Mouse (Mus musculus) gastrocnemius, postnatal 36 days (tissue): ENCODE measurements at regions not wholly inside any gene's neighbourhood (a gene's known extent, or its start where the extent isn't known, plus 50 kb on each side); places are given as distances from the start of the nearest gene placed in this dataset.

Experiments
- DNase-seq, 2 experiments: peaks; one replicate each; pipeline ENCODE4 v3.0.0; 2022
- intact Hi-C: fragments of 180-260 bp; cut with DNase I; formaldehyde crosslinking; loops from one replicate; pipeline ENCODE4 v1.15.1; 2025

DNA sequence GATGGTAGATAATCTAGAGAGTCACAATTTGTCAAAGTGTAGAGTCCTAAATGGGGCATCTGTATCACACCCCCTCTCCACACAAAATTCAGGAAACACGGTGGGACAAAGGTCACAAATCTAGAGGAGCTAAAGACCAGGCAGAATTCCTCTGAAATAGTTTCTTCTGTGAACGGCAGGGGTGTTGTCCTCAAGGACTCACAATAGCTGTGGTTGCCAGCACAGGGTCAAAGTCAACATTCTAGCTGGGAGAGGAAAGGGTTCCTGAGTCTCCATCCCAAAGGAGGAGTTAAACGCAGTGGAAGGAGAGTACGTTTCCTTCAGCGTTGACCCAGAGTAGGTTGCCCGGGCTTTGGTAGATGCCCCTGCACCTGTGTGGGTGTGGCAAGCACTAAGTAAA is 225.5 kb upstream of the Prickle1 start:
- intact Hi-C loops, result no loop called here
- no peak for DNase-seq

GRCm38 (mm10) chr15:93812011-93812410 is 216.3 kb upstream of the Prickle1 start:
- intact Hi-C loops, result no loop called here
- DNase-seq, result no peak

GRCm38 (mm10) chr15:93807993-93808392 is 212.3 kb upstream of the Prickle1 start:
- intact Hi-C loops, result no loop called here
- DNase-seq, result no peak

- intact Hi-C loops, result no loop called here
- no peak for DNase-seq
These were observed 211.8 kb upstream of the Prickle1 start for GRCm38 (mm10) chr15:93807505-93807904.

- DNase-seq, result no peak
- intact Hi-C loops, result no loop called here
These were observed 209.0 kb upstream of the Prickle1 start for GRCm38 (mm10) chr15:93804703-93805102.

GRCm38 (mm10) chr15:93790531-93790930 is 194.8 kb upstream of the Prickle1 start:
- intact Hi-C loops, result no loop called here
- DNase-seq, result no peak

- intact Hi-C loops, result no loop called here
These were observed 194.1 kb upstream of the Prickle1 start for GRCm38 (mm10) chr15:93789762-93790161.

GRCm38 (mm10) chr15:93787361-93787760 is 191.7 kb upstream of the Prickle1 start:
- no peak for DNase-seq
- intact Hi-C loops, result no loop called here

More at GRCm38 (mm10) chr15:93789762-93790161, 194.1 kb upstream of the Prickle1 start:
- DNase-seq, result no peak

DNA sequence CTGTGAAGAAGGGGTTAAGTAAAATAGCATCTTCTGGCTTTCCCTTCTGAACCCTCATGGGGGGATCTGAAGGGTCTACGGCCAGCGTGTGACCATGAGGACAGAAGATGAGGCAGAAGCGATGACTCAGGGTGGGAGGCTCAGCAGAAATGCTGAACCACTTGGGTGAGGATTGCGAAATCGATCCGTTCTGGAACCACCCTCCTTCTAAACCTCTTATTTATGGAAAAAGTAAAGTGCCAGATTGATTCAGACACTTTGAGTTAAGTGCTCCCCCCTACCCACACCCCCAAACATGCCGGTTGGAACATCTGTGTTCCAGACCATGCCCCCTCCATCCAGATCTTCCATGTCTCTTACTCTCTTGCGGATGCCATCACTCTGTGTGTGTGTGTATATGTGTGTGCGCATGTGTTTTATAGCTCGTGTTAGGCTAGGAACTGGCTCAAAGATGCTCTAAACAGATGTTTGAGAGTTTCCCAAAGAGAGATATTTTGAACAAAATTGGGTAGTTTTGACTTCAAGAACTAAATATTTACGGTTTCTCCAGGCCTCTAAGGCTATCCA is 190.2 kb upstream of the Prickle1 start:
- intact Hi-C loops, result no loop called here
- DNase-seq, result no peak

DNA sequence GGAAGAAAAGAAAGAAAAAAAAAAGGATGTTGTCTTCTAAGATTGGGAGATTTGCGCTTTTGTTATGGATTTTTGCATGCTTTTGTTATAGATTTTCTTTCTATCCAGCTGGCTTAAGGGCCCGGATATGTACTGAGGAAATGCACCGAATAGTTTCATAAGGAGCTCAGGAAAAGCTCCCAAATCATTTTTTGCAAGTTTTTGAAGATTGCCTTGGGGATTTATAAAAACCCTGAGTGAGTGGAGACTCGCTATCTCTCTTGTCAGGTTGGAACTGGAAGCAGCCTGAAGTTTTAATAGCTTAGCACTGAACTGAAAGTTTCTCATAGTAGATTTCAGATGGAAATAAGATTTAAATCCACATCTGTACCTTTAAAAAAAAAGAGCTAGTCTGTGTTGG is 188.0 kb upstream of the Prickle1 start:
- DNase-seq, result no peak
- intact Hi-C loops, result no loop called here

GRCm38 (mm10) chr15:93775199-93775745 is 179.6 kb upstream of the Prickle1 start:
- intact Hi-C loops, result no loop called here
- no peak for DNase-seq

DNA sequence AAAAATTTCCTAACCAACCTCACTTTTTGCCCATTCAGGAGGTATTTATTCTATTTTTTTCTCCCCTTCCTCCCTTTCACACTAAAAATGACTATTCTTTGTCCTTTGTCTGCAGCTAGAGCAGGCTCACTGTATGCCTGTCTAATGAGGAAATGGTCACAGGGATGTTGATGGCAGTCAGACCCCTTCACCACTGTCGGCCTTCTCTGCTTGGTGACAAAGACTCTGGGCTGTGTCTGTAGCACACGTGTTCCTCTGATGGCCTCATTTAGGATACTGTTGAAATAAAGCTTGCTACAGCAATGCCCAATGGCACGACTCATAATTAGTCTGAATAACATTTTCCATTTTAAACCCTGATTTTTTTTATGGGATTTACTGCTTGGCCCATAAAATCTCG is 178.6 kb upstream of the Prickle1 start:
- DNase-seq, result no peak
- intact Hi-C loops, result no loop called here

DNA sequence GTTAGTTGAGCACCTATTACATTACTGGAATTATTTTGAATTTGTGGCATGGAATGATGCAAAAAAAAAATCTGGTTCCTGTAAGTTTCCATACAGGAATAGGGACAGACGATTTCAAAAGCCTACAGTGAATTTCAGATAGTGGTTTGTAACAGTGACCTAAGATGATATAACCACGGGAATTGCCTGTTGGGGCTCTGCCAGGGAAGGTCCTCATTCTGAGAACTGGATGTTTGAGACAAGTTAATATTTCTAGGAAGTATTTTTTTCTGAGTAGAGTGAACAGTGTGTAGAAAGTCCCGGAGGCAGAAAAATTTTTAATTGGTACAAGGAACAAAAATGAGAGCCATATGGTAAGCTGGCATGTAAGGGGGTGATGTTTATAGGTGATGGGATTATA is 171.3 kb upstream of the Prickle1 start:
- no peak for DNase-seq
- intact Hi-C loops, result no loop called here

DNA sequence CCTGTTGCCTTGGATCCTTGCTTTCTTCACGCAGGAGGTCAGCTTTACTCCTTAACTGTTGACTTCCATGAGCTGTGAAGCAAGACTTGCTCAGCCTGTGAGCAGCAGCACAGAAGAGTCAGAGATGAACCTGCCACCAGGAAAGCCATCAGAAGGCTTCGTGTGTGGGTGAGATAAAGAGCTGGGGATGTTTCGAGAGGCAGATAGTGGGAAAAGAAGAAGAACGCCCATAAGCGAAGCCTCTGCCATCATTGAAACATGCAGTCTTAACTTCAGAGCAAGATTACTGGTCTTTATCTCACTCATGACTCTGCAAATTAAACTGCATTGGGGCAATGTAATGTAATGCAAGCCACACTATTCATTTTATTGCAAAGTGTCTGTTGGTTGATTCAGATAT is 167.4 kb upstream of the Prickle1 start:
- intact Hi-C loops, result no loop called here
- no peak for DNase-seq

- intact Hi-C loops, result no loop called here
- DNase-seq, result peak; percentile 32 to 49
These were observed 162.6 kb upstream of the Prickle1 start for GRCm38 (mm10) chr15:93758204-93758836.

DNA sequence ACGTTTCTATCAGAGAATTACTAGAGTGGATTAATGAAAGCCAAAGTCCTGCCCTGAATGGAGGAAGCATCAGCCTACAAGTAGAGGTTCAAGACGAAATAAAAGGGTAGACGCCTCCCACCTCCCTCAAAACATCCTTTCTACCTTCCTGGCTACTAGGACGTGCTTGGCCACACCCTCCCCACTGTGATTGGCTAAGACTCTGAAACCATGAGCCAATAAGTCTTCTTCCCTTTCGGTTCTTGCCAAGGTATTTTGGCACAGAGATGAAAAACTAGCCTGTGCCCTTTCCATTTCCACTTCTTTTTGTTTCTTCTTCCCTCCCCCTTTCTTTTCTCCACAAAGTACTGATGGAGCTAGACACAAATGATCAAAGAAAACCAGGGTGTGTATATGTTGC is 160.3 kb upstream of the Prickle1 start:
- no peak for DNase-seq
- intact Hi-C loops, result no loop called here

- intact Hi-C loops, result no loop called here
- no peak for DNase-seq
These were observed 156.1 kb upstream of the Prickle1 start for GRCm38 (mm10) chr15:93751817-93752216.

DNA sequence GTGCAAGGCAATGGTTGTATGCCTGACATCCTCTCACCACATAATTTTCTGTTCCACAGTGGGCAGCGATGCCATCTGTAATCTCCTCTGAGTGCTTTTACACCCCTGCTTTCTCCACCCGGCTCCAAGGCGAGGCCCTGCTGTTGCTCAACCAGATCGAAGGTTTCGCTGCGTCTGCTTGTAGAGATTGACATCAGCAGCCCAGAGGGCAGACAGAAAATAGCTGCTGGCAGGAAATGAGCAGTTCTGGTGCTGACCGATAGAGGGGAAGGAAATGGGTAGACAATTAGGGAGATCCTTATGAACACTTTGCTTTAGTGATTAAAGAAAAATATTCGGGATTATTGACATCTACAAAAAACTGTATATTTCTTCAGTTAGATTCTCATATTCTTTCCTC is 155.3 kb upstream of the Prickle1 start:
- peak in 1 of 2 experiments; percentile 62 for DNase-seq
- intact Hi-C loops, result no loop called here

DNA sequence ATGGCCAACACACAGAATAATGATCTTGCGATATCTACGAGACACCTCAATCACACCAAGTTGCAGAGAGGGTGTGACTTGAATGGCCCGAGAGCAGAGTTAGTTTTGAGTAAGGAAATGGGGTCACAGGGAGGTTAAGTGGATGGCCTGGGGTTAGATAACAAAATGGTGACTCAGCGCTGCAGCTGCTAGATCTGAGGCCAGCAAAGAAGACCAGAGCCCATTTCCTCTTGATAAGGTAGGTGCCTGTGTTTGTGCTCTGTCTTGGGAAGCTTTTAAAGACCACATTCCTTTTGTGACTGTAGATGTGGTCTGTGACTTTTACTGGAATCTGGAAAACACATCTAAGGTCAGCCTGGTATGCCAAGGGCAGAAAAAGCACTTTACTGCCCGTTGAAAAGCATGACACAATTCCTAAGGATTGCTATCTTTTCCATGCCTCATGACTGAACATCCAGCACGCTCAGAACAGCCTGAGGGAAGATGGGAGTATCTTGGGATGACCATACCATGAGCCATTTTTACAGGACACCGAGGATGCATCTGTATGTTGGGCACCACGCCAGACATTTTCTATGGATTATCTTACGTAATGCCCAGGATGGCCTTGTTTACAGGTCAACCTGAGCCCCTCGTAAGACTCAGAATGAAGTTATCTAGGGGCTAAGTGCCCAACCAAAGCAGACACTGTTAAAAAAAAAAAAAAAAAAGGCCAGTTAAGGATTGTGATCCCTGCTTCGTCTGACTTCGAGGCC is 148.7 kb upstream of the Prickle1 start:
- no peak for DNase-seq
- intact Hi-C loops, result no loop called here

DNA sequence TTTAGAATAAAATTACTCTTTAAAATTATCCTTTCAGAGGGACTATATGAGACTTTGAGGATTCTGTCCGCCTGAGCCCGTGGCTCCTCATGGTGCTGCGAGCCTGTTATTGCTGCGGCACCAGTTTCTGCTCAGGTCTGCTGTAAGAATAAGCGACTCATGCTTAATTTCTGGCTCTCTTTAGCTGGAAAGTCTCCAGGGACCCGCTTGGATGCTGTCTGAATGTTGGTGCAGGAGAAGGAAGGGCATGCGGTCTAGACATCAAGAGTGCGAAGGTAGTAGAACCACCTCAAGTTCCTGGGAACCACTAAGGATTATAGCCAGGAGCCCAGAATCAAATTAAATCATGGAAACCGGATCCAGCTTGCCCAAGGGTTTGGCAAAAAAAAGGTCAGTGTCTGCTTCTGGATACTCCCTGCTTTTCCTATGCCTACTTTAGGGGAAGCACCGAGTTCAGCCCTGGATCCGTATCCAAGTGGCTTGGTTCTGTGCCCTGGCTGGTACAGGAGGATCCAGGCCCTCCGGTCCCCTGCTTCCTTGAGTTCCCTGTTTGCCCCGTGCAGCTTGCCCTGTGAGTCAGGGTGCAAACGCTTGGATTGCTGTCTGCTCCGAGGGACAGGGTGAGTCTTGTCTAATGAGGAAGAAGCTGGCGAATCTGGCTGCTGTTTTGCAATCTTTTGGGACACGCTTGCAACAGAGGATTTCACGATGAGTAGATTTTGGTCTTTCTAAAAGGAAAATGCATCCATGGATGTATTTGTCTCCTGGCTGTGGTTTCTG is 138.2 kb upstream of the Prickle1 start:
- DNase-seq, result peak; percentile 30 to 35
- intact Hi-C loops, result no loop called here

DNA sequence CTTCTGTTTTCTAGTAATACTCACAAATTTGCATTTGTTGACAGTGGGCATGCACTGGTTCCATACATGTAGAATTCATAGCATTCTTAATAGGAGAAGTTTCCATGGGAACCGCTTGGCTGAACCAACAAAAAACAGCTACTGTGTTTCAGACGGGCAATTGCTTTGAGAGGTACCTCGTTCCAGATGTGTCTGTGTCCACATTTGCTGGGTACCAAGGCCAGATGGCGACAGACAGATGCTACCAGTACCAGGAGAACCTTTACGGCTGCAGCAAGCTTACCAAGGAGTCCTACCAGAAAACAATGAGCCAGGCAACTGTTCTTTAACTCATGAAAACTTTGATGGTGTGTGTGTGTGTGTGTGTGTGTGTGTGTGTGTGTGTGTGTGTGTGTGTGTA is 137.1 kb upstream of the Prickle1 start:
- DNase-seq, result no peak
- intact Hi-C loops, result no loop called here
